Mouse (Mus musculus): ENCODE measurements at regions not wholly inside any gene's neighbourhood (a gene's known extent, or its start where the extent isn't known, plus 50 kb on each side); places are given as distances from the start of the nearest gene placed in this dataset.

DNA sequence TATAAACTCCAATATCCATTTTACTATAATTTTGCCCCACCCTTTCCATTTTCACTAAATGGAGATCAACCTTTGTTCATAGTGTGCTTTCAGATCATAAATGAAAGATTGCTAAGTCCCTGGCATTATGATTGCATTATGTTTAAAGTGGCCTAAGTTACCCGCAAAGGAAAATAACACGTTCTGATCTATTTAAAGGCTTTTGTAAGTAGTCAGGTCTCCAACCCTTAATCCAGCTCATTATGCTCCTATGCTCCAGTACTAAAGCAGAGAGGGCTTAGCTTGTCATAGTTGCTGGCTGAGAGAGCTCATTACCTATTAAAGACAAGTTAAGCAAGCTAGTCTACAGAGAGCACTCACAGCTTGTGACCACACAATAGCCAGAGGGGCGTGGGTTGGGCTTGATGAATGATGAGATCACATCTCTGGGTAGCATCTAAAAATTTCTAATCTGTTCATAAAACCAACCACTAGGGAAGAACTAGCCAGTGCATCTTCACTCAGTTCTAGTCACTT is 549.3 kb downstream of the Tfap2b start:
- TF ChIP-seq POU5F1 (IDR thresholded peaks at IDR 0.05; ENCODE audit: borderline replicate concordance, low read length) (no peak), CTCF (conservative IDR thresholded peaks at IDR 0.05; ENCODE audit: low read length) (no peak)

Measured in E14TG2a.4 (cell line).